Mouse (Mus musculus) cortical plate, adult 2 months (tissue): Measurements from ENCODE around the gene Clip4.

Experiments used
- CTCF ChIP-seq: fragments of 200-500 bp; IDR thresholded peaks from 2 replicates; pipeline ENCODE4 v1.5.1; 2011; ENCODE audit warnings: mild to moderate bottlenecking, control low read depth, low read length; ENCODE audit not compliant: insufficient read depth; ENCODE audit errors: extremely low read depth
- POLR2A ChIP-seq: fragments of 200-500 bp; IDR thresholded peaks from 2 replicates; pipeline ENCODE4 v1.6.1; 2011; ENCODE audit warnings: mild to moderate bottlenecking, low read length, control low read depth; ENCODE audit not compliant: insufficient read depth; ENCODE audit errors: extremely low read depth

GRCm38 (mm10) chr17:71831960-71832359, 63.7 kb downstream of the Clip4 start:
- TF ChIP-seq CTCF (no peak), POLR2A (no peak)
